Mouse (Mus musculus): ENCODE results near the gene Kat7. TPM values are rescaled to one million over a fixed set of nuclear protein-coding genes. Genes with fewer than 3 reads are reported as not detected.

Kat7 gene
- polyA plus RNA-seq, 1 experiment, result 55.5 TPM

DNA sequence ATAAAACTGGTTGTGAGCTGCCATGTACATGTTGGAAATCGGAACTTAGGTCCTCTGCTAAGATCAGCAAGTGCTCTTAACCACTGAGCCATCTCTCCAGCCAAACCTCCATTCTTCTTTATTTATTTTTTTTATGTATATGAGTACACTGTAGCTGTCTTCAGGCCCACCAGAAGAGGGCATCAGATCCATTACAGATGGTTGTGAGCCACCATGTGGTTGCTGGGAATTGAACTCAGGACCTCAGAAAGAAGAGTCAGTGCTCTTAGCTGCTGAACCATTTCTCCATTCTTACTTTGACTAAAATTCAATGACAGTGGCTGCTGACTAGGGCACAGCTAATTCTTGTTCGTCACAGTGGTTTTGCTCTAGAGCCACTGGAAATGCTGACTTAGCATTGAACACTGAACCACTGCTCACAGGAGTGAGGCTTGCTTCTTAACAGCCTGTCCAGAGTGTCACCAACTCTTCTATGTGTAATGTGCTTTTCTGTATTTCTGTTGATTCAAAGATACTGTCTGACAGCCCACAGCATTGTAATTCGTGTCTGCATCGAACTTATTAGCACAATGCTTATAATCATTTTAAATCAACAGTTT is 30.9 kb downstream of the Kat7 start:
- H3K27me3 ChIP-seq (ENCODE audit: control insufficient read depth, insufficient read depth, low read length), result no peaks in the 10 kb centered on the region
- no peaks in the 10 kb centered on the region for H3K4me1 ChIP-seq (replicated peaks; ENCODE audit: control insufficient read depth, insufficient read depth, low read length)
- TF ChIP-seq POLR2A (IDR thresholded peaks at IDR 0.05; ENCODE audit: control insufficient read depth, extremely low read depth, insufficient read depth, low read length, poor library complexity), result no peak
- TF ChIP-seq CTCF (IDR thresholded peaks at IDR 0.05; ENCODE audit: borderline replicate concordance, control insufficient read depth, extremely low read depth, insufficient read depth, low read length, poor library complexity), result no peak
- DNase-seq, result no peak
- H3K27ac ChIP-seq (ENCODE audit: control insufficient read depth, insufficient read depth, low read length), result no peak overlapping the region
- H3K4me3 ChIP-seq (ENCODE audit: control insufficient read depth, insufficient read depth, low read length), result no peak overlapping the region
- WGBS, result 97% methylated on average over 4 of the region's 4 CpGs
- peaks cover 100% of the 10 kb centered on the region for H3K36me3 ChIP-seq (ENCODE audit: control insufficient read depth, insufficient read depth, low read length)

DNA sequence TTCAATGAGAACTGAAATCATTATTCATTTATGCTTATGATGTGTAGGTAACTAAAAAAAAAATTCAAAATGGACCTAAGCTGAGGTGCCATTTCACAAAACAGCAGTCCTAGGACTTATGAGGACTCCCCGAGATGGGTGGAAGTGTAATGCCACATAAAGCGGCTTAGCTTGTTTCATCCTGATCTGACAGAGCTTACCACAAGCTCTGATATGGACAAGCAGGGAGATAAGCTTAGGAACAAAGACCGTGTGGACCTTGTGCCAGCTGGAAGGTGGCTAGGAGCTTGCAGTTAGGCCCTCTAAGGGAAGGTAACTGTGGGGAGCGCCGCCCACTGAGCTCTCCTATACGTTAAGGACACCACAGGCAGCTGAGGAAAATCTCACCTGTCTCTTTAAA is 34.0 kb downstream of the Kat7 start:
- 96% methylated on average over 6 of the region's 6 CpGs for WGBS
- no peak for DNase-seq
- Histone ChIP-seq H3K4me1 (replicated peaks; ENCODE audit: control insufficient read depth, insufficient read depth, low read length) (no peaks in the 10 kb centered on the region), H3K27me3 (ENCODE audit: control insufficient read depth, insufficient read depth, low read length) (no peaks in the 10 kb centered on the region), H3K36me3 (ENCODE audit: control insufficient read depth, insufficient read depth, low read length) (peaks cover 98% of the 10 kb centered on the region), H3K4me3 (ENCODE audit: control insufficient read depth, insufficient read depth, low read length) (no peak overlapping the region), H3K27ac (ENCODE audit: control insufficient read depth, insufficient read depth, low read length) (no peak overlapping the region)
- TF ChIP-seq CTCF (IDR thresholded peaks at IDR 0.05; ENCODE audit: borderline replicate concordance, control insufficient read depth, extremely low read depth, insufficient read depth, low read length, poor library complexity) (no peak), POLR2A (IDR thresholded peaks at IDR 0.05; ENCODE audit: control insufficient read depth, extremely low read depth, insufficient read depth, low read length, poor library complexity) (no peak)

- Histone ChIP-seq H3K4me3 (ENCODE audit: control insufficient read depth, insufficient read depth, low read length) (no peak overlapping the region), H3K27ac (ENCODE audit: control insufficient read depth, insufficient read depth, low read length) (no peak overlapping the region), H3K4me1 (replicated peaks; ENCODE audit: control insufficient read depth, insufficient read depth, low read length) (no peaks in the 10 kb centered on the region), H3K27me3 (ENCODE audit: control insufficient read depth, insufficient read depth, low read length) (no peaks in the 10 kb centered on the region), H3K36me3 (ENCODE audit: control insufficient read depth, insufficient read depth, low read length) (peaks cover 94% of the 10 kb centered on the region)
- 76% methylated on average over 3 of the region's 3 CpGs for WGBS
- TF ChIP-seq CTCF (IDR thresholded peaks at IDR 0.05; ENCODE audit: borderline replicate concordance, control insufficient read depth, extremely low read depth, insufficient read depth, low read length, poor library complexity), result no peak
- no peak for TF ChIP-seq POLR2A (IDR thresholded peaks at IDR 0.05; ENCODE audit: control insufficient read depth, extremely low read depth, insufficient read depth, low read length, poor library complexity)
- DNase-seq, result no peak
These were observed 35.4 kb downstream of the Kat7 start for GRCm38 (mm10) chr11:95274613-95275012.

GRCm38 (mm10) chr11:95273661-95274060 is 36.4 kb downstream of the Kat7 start:
- H3K4me3 ChIP-seq (ENCODE audit: control insufficient read depth, insufficient read depth, low read length), result no peak overlapping the region
- no peak for DNase-seq
- H3K27ac ChIP-seq (ENCODE audit: control insufficient read depth, insufficient read depth, low read length), result no peak overlapping the region
- H3K36me3 ChIP-seq (ENCODE audit: control insufficient read depth, insufficient read depth, low read length), result peaks cover 85% of the 10 kb centered on the region
- H3K27me3 ChIP-seq (ENCODE audit: control insufficient read depth, insufficient read depth, low read length), result no peaks in the 10 kb centered on the region
- no peaks in the 10 kb centered on the region for H3K4me1 ChIP-seq (replicated peaks; ENCODE audit: control insufficient read depth, insufficient read depth, low read length)
- no peak for TF ChIP-seq POLR2A (IDR thresholded peaks at IDR 0.05; ENCODE audit: control insufficient read depth, extremely low read depth, insufficient read depth, low read length, poor library complexity)
- 97% methylated on average over 5 of the region's 5 CpGs for WGBS

DNA sequence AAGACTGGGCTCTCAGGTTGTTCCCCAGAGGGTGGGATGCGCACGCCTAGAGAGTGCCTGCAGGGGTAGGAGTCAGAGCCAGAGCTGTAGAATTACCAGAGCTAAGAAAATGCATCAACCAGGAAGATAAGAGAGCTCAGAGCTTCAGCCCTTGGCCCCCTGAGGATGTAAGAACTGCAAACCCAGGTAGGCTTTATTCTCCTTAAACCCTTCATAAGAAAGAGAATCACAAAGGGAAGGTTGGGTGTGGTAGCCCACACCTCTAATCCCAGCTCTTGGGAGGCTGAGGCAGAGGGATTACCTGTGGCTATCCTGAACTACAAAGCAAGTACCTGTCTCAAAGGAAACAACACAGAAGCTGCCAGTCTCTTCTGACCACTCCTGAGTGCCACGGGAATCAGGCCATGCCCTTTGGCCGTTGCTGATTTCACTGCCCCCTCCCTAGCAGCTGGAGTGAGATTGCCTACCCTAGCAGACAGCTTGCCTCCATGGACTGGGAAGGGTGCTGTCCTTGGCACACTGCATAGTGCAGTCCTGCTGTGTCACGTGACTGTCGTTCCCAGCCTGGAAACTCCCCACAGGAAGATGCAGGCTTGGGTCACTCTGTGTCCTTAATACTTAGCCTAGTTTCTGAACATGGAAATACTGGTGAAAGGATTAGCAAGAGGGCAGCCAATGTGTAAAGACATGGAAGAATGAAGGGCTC is 43.4 kb downstream of the Kat7 start:
- no peak for DNase-seq

DNA sequence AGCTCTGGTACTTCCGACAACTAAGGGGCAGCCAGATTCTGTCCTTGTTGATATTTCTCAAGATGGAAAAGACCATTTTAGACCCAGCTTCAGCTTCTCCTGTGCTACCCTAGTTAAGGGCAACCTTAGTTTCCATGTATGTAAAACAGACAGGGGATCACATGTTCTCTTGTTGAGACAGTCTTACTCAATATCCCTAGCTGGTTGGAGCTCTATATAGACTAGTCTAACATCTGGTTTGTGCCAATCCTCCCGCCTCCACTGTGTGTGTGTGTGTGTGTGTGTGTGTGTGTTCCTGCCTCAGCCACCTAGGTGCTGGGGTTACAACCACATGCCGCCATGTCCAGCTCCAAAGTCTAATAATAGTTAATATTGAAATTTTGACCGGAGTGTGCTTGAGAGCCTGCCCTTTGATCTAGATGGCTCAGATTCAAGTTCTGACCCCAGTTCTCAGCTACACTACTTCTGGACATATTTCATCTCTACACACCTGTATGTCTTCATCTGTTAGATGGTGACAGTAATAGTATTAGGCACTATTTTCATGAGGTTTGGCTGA is 45.5 kb downstream of the Kat7 start:
- H3K27ac ChIP-seq (ENCODE audit: control insufficient read depth, insufficient read depth, low read length), result no peak overlapping the region
- TF ChIP-seq POLR2A (IDR thresholded peaks at IDR 0.05; ENCODE audit: control insufficient read depth, extremely low read depth, insufficient read depth, low read length, poor library complexity), result no peak
- no peak for TF ChIP-seq CTCF (IDR thresholded peaks at IDR 0.05; ENCODE audit: borderline replicate concordance, control insufficient read depth, extremely low read depth, insufficient read depth, low read length, poor library complexity)
- no peak overlapping the region for H3K4me3 ChIP-seq (ENCODE audit: control insufficient read depth, insufficient read depth, low read length)
- H3K4me1 ChIP-seq (replicated peaks; ENCODE audit: control insufficient read depth, insufficient read depth, low read length), result peaks cover 11% of the 10 kb centered on the region
- no peaks in the 10 kb centered on the region; the same call in 1 of the 2 replicates for H3K36me3 ChIP-seq (ENCODE audit: control insufficient read depth, insufficient read depth, low read length)
- 94% methylated on average over 4 of the region's 4 CpGs for WGBS
- no peak for DNase-seq
- no peaks in the 10 kb centered on the region for H3K27me3 ChIP-seq (ENCODE audit: control insufficient read depth, insufficient read depth, low read length)

More for the DNA sequence above, 43.4 kb downstream of the Kat7 start:
- H3K4me1 ChIP-seq (replicated peaks; ENCODE audit: control insufficient read depth, insufficient read depth, low read length), result no peaks in the 10 kb centered on the region
- H3K27ac ChIP-seq (ENCODE audit: control insufficient read depth, insufficient read depth, low read length), result no peak overlapping the region
- 88% methylated on average over 6 of the region's 6 CpGs for WGBS
- H3K36me3 ChIP-seq (ENCODE audit: control insufficient read depth, insufficient read depth, low read length), result peaks cover 15% of the 10 kb centered on the region
- H3K27me3 ChIP-seq (ENCODE audit: control insufficient read depth, insufficient read depth, low read length), result no peaks in the 10 kb centered on the region
- no peak overlapping the region for H3K4me3 ChIP-seq (ENCODE audit: control insufficient read depth, insufficient read depth, low read length)
- no peak for TF ChIP-seq POLR2A (IDR thresholded peaks at IDR 0.05; ENCODE audit: control insufficient read depth, extremely low read depth, insufficient read depth, low read length, poor library complexity)
- no peak for TF ChIP-seq CTCF (IDR thresholded peaks at IDR 0.05; ENCODE audit: borderline replicate concordance, control insufficient read depth, extremely low read depth, insufficient read depth, low read length, poor library complexity)

Data from thymus, adult 2 months (tissue).